12 mouse cellular contexts compared by ENCODE assay signal in genomic region chr2:125623211-125623610, GRCm38 (mm10). TPM values are rescaled to one million over a fixed set of nuclear protein-coding genes. Genes with fewer than 3 reads are reported as not detected.
DNase-seq lines count a peak whose midpoint lies in the region; ATAC-seq and TF ChIP-seq lines count a peak whose summit lies in the region.
"Had no signal": no experiment of that assay in that cellular context is flagged by ENCODE, and none has a peak within 500 bp of the region (broad histone marks: within the 10 kb centered on the region; RNA-seq: fewer than 3 reads in every experiment).

No protein-coding gene starts in this region.

- H3K4me2 ChIP-seq in kidney, embryonic 15.5 days = peak overlapping the region; percentile 67
- peak overlapping the region; percentile 61 for H3K4me2 ChIP-seq in embryonic facial prominence, embryonic 12.5 days (replicated peaks)
- H3K4me2 ChIP-seq in liver, embryonic 13.5 days = peak overlapping the region; percentile 83

- TF ChIP-seq POLR2A in thymus, adult 2 months (IDR thresholded peaks at IDR 0.05; ENCODE audit: control insufficient read depth, extremely low read depth, insufficient read depth, low read length, poor library complexity) = no peak

- no peak overlapping the region for H3K9ac ChIP-seq in kidney, embryonic 15.5 days
- H3K9ac ChIP-seq in embryonic facial prominence, embryonic 12.5 days = no peak overlapping the region
- peak overlapping the region; percentile 92 for H3K9ac ChIP-seq in liver, embryonic 13.5 days

- no peaks in the 10 kb centered on the region for H3K27me3 ChIP-seq in kidney, embryonic 15.5 days
- peaks cover 3% of the 10 kb centered on the region; the same call in 1 of the 2 replicates for H3K27me3 ChIP-seq in G1E (ENCODE audit: insufficient read depth, low read length)
- no peaks in the 10 kb centered on the region for H3K27me3 ChIP-seq in embryonic facial prominence, embryonic 12.5 days
- no peaks in the 10 kb centered on the region for H3K27me3 ChIP-seq in liver, embryonic 13.5 days
- no peaks in the 10 kb centered on the region for H3K27me3 ChIP-seq in thymus, adult 2 months (ENCODE audit: control insufficient read depth, insufficient read depth, low read length)

- H3K4me3 ChIP-seq in kidney, embryonic 15.5 days (replicated peaks) = peak overlapping the region; percentile 94
- peak overlapping the region; percentile 88; the same call in 1 of the 2 replicates for H3K4me3 ChIP-seq in G1E (ENCODE audit: low read depth, low read length)
- H3K4me3 ChIP-seq in embryonic facial prominence, embryonic 12.5 days = 0 out of 2 replicates have a peak overlapping the region, but pooled peaks have one; percentile 84
- peak overlapping the region; percentile 84 for H3K4me3 ChIP-seq in liver, embryonic 13.5 days (replicated peaks)
- H3K4me3 ChIP-seq in thymus, adult 2 months (ENCODE audit: control insufficient read depth, insufficient read depth, low read length) = no peak overlapping the region

- no peak for DNase-seq in kidney, postnatal 36 days
- DNase-seq in G1E (ENCODE audit: low spot score) = no peak
- DNase-seq in liver, embryonic 13.5 days = peak; percentile 14
- DNase-seq in thymus, adult 2 months = no peak
- DNase-seq in adrenal gland, postnatal 4 days (ENCODE audit: low spot score in 2 of 2) = no peak
- DNase-seq: cerebellum, adult 11-12 months; gastrocnemius, adult 2 months; layer of hippocampus, adult 9-11 months; spleen, adult 18-20 months had no signal

- WGBS in kidney, embryonic 15.5 days = 90% methylated on average over 15 of the region's 15 CpGs
- WGBS in embryonic facial prominence, embryonic 12.5 days = 90% methylated on average over 15 of the region's 15 CpGs
- 77% methylated on average over 15 of the region's 15 CpGs for WGBS in liver, embryonic 13.5 days (ENCODE audit: insufficient replicate concordance)
- 90% methylated on average over 15 of the region's 15 CpGs for WGBS in thymus, adult 2 months

- peaks cover 36% of the 10 kb centered on the region for H3K4me1 ChIP-seq in kidney, embryonic 15.5 days
- H3K4me1 ChIP-seq in G1E (ENCODE audit: insufficient read depth, low read depth, low read length) = peaks cover 27% of the 10 kb centered on the region
- H3K4me1 ChIP-seq in embryonic facial prominence, embryonic 12.5 days = peaks cover 18% of the 10 kb centered on the region
- H3K4me1 ChIP-seq in liver, embryonic 13.5 days (replicated peaks) = peaks cover 37% of the 10 kb centered on the region
- H3K4me1 ChIP-seq in thymus, adult 2 months (replicated peaks; ENCODE audit: control insufficient read depth, insufficient read depth, low read length) = peaks cover 5% of the 10 kb centered on the region

- no peak for TF ChIP-seq CTCF in G1E (IDR thresholded peaks at IDR 0.05; ENCODE audit: low read depth, low read length)
- TF ChIP-seq CTCF in thymus, adult 2 months (IDR thresholded peaks at IDR 0.05; ENCODE audit: borderline replicate concordance, control insufficient read depth, extremely low read depth, insufficient read depth, low read length, poor library complexity) = no peak

- H3K27ac ChIP-seq in kidney, embryonic 15.5 days = no peak overlapping the region
- H3K27ac ChIP-seq in embryonic facial prominence, embryonic 12.5 days = no peak overlapping the region
- no peak overlapping the region for H3K27ac ChIP-seq in liver, embryonic 13.5 days
- no peak overlapping the region for H3K27ac ChIP-seq in thymus, adult 2 months (ENCODE audit: control insufficient read depth, insufficient read depth, low read length)
- H3K27ac ChIP-seq: gastrocnemius, adult 2 months had no signal

- peaks cover 19% of the 10 kb centered on the region for H3K36me3 ChIP-seq in kidney, embryonic 15.5 days
- H3K36me3 ChIP-seq in G1E (replicated peaks) = peaks cover 44% of the 10 kb centered on the region
- H3K36me3 ChIP-seq in embryonic facial prominence, embryonic 12.5 days = peaks cover 16% of the 10 kb centered on the region
- peaks cover 35% of the 10 kb centered on the region for H3K36me3 ChIP-seq in liver, embryonic 13.5 days
- peaks cover 24% of the 10 kb centered on the region for H3K36me3 ChIP-seq in thymus, adult 2 months (ENCODE audit: control insufficient read depth, insufficient read depth, low read length)

- ATAC-seq in kidney, embryonic 15.5 days (replicated peaks; ENCODE audit: low FRiP score) = no peak
- no peak for ATAC-seq in G1E (ENCODE audit: extremely low read depth, insufficient number of reproducible peaks, low FRiP score, poor library complexity, severe bottlenecking)
- no peak for ATAC-seq in embryonic facial prominence, embryonic 12.5 days (ENCODE audit: insufficient number of reproducible peaks, insufficient read depth, low FRiP score, low TSS enrichment)
- no peak for ATAC-seq in liver, embryonic 13.5 days (ENCODE audit: low read depth)
- ATAC-seq: activated CD4-positive, CD25-positive, alpha-beta regulatory T cell, adult 4 months had no signal

- H3K9me3 ChIP-seq in kidney, embryonic 15.5 days (replicated peaks) = no peaks in the 10 kb centered on the region
- H3K9me3 ChIP-seq in G1E (replicated peaks) = no peaks in the 10 kb centered on the region
- H3K9me3 ChIP-seq in embryonic facial prominence, embryonic 12.5 days = no peaks in the 10 kb centered on the region
- H3K9me3 ChIP-seq in liver, embryonic 13.5 days (replicated peaks) = no peaks in the 10 kb centered on the region

RNA-seq across cellular contexts. Expression of gene Cep152, which starts 1.7 kb away (rescaled TPM):
- polyA plus RNA-seq in kidney, embryonic 15.5 days (2015; fragmentation: Nextera tagmentation; extraction: Ambion mirVana) = 7.7 and 8.1 TPM in 2 replicates
- total RNA-seq in G1E (2014; fragmentation: Nextera tagmentation) (6.1 and 8.0 TPM in 2 replicates), G1E (2017) (14.5 and 17.6 TPM in 2 replicates)
- 1.6 and 2.3 TPM in 2 replicates for polyA plus RNA-seq in G1E (2012)
- polyA plus RNA-seq in embryonic facial prominence, embryonic 12.5 days (2016; fragmentation: Nextera tagmentation; extraction: Ambion mirVana) = 9.5 and 10.1 TPM in 2 replicates
- 4.1 and 5.1 TPM in 2 replicates for polyA plus RNA-seq in liver, embryonic 13.5 days (2015; fragmentation: Nextera tagmentation; extraction: Ambion mirVana)
- 4.7 and 4.8 TPM in 2 replicates for polyA plus RNA-seq in thymus, adult 2 months (2012; rRNA removed)
- 1 to 10 TPM; 6.9 to 7.6 TPM for total RNA-seq in adrenal gland, postnatal 4 days (2021)

RNA-seq across cellular contexts. Expression of gene Eid1, which starts 49.7 kb away (rescaled TPM):
- polyA plus RNA-seq in kidney, embryonic 15.5 days (2015; fragmentation: Nextera tagmentation; extraction: Ambion mirVana) = 116 and 119 TPM in 2 replicates
- total RNA-seq in G1E (2014; fragmentation: Nextera tagmentation) = not detected in 2 replicates
- 0.11 TPM in 1 of 2 replicates, not detected in the other for total RNA-seq in G1E (2017)
- polyA plus RNA-seq in G1E (2012) = not detected in 2 replicates
- polyA plus RNA-seq in embryonic facial prominence, embryonic 12.5 days (2016; fragmentation: Nextera tagmentation; extraction: Ambion mirVana) = 345 and 361 TPM in 2 replicates
- 36.8 and 41.1 TPM in 2 replicates for polyA plus RNA-seq in liver, embryonic 13.5 days (2015; fragmentation: Nextera tagmentation; extraction: Ambion mirVana)
- 21.7 and 23.4 TPM in 2 replicates for polyA plus RNA-seq in thymus, adult 2 months (2012; rRNA removed)
- 100 to 1,000 TPM; 207 to 216 TPM for total RNA-seq in adrenal gland, postnatal 4 days (2021)

Comparison
In these comparisons a context has a peak if more than half of its experiments do, and no peak if none do; other contexts are left out.
1. RNA of gene Eid1, which starts 49.7 kb away (polyA plus RNA-seq): 345 to 361 TPM in embryonic facial prominence, embryonic 12.5 days, 116 to 119 TPM in kidney, embryonic 15.5 days, 36.8 to 41.1 TPM in liver, embryonic 13.5 days and 21.7 to 23.4 TPM in thymus, adult 2 months; not detected in G1E; every median in the first group is over 10 times any median in the second.
2. Peak in every context shown above with its lines, with median percentiles within 50 percentile points of each other: H3K4me2 ChIP-seq.